Mouse (Mus musculus) kidney, postnatal 36 days (tissue): ENCODE measurements at regions not wholly inside any gene's neighbourhood (a gene's known extent, or its start where the extent isn't known, plus 50 kb on each side); places are given as distances from the start of the nearest gene placed in this dataset.
A peak's percentile ranks its signal among the peaks of the same experiment; 100 is the strongest.

Experiments used
- DNase-seq, 2 experiments: peaks; one replicate each; pipeline ENCODE4 v3.0.0; 2021 to 2022; ENCODE audit warnings: mixed read lengths in 2 of 2

DNA sequence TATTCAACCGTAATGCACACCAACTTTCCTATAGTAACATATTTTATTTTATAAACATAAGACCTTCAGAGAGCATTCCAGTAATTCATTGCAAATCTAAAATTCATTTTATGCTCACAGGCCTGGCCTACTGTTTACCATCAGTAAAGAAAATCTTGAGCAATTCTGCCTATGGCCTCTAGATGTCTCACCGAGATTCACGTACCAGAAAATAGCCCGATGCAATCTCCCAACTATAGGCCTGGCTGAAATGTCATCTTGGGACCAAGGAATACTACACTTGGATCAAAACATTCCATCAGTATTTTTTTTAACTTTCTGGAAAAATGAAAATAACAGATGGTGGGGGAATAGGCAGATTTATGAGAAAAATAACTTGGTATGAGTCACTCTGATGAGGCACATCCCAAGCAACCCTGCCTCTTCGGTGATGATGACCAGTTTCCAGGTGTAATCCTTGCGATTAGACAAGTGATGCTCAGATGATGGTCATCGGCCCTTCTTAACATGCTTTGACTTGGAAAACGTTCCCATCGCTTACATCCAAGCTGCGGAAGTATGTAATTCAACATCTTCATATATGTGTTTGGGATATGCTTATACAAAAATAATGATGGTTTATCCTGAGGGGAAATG is 439.9 kb downstream of the Nyap2 start:
- peak; percentile 24 to 36 for DNase-seq

DNA sequence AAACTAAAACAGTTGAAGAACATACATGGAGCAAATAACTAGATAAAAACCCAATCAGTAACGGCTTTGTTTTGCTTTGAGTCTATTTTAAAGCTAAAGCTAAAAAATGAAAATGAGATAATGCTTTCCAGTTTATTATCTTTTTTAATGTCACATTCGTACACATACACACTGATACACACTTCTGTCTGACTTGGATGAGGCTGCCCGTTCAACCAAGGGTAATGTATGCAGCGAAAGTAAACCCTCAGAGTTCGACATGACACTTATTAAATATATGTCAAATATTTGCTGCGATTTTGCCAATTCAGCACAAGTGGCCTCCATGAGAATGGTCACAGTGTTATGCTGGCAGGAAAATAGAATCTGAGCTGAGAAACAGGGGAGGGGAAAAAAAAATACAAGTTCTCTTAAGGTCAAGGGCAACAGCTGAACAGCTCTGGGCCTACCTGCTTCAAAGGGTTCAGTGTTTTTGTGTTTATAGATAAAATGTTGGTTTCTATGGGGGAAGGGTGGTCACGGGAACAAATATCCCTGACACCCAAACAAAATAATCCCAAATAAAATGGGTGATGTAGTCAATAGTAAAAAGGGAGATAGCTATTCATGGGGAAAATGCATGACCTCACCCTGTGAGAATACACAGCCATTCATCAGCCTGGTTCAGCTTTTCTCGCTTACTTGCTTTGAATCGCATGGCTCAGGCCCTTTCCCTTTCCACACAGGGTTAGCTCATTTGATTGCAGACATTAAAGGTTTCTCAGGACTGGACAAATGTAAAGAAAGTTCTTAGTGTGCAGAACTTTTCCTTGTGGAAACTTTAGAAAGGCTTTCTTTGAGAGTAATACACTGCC is 443.9 kb downstream of the Nyap2 start:
- no peak for DNase-seq

DNA sequence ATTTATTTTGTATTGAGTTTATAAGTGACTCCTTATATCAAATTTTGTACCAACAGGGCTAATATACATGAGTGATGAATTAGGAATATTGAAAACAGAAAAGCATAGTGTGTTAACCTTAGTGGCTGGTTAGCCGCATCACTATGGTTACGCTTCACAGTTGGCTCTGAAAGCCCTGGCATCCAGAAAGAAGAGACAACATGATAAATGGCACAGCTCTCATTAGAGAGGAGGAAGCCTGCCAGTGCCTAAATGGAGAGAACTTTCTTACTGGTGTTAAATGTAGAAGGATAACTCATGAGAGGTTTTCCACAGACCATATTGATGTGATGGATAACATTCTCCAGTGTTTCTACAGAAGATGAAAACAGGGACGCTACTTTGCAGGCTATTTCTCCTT is 446.2 kb downstream of the Nyap2 start:
- no peak for DNase-seq

DNA sequence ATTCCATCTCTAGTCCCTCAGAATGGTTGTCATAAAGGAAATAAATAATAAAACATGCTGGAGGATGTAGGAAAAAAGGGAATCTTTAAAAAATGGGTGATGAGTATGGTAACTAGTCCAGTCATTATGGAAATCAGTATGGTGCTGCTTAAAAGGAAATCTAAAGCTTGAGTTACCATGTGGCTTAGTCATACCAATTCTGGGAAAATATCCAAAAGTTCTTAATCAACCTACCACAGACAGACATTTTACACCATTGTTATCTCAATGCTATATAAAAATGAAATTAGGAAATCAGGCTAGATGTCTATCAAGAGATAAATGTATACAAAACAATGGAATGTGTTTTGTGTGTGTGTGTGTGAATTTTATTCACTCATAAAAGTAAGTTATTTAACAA is 449.1 kb downstream of the Nyap2 start:
- no peak for DNase-seq

GRCm38 (mm10) chr1:81537836-81538235 is 461.1 kb downstream of the Nyap2 start:
- peak; percentile 41 to 49 for DNase-seq

DNA sequence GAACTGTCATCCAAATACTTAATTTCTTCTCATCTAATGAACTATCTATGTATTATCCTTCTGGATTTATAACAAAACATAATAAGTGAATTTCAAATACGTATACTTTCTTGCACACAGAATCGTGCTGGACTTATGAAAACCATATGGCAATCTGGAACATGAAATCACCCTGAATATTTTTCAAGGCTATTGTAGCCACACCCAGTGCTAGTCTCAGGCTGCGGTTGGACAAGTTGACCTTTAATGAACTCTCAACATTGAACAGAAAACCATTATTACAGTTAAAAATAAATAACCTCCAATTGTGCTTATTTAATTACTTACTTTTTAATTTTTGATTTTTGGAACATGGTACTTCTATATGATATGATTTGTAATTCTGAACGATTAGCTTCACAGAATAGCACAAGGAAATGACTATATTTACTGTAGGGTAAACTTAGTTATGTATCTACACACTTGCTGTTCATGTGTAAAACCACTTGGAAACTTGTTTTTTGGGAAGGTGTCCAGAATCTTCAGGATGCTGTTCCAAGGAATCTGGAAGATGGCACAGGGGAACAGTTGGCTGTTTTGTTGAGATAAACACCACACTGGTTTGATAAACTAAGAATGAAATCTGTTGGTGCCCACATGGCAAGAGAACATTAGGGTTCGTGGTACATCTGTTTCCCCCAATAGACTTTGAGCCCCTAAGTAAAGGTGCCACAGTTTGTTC is 463.0 kb downstream of the Nyap2 start:
- DNase-seq, result no peak

GRCm38 (mm10) chr1:81548906-81549305 is 472.2 kb downstream of the Nyap2 start:
- peak in 1 of 2 experiments; percentile 24 for DNase-seq

DNA sequence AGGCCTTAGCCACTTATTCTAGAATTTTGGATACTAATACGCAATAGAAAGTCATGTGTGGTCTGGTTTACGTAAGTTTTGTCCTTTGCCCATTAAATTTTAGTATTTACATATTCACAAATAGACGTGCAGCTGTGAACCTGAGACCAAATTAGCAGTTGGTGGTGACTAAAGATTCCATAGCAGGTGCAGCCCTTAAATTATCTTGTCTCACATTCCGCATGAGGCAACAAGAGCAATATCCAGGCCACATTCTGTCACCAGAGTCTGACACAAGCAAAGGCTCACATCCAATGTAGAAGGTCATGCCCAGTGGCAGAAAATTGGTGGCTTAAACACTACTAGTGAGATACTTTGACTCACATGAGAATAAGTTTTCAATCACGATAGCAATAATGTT is 473.0 kb downstream of the Nyap2 start:
- no peak for DNase-seq

- DNase-seq, result no peak
These were observed 476.0 kb downstream of the Nyap2 start for GRCm38 (mm10) chr1:81552731-81553130.

DNA sequence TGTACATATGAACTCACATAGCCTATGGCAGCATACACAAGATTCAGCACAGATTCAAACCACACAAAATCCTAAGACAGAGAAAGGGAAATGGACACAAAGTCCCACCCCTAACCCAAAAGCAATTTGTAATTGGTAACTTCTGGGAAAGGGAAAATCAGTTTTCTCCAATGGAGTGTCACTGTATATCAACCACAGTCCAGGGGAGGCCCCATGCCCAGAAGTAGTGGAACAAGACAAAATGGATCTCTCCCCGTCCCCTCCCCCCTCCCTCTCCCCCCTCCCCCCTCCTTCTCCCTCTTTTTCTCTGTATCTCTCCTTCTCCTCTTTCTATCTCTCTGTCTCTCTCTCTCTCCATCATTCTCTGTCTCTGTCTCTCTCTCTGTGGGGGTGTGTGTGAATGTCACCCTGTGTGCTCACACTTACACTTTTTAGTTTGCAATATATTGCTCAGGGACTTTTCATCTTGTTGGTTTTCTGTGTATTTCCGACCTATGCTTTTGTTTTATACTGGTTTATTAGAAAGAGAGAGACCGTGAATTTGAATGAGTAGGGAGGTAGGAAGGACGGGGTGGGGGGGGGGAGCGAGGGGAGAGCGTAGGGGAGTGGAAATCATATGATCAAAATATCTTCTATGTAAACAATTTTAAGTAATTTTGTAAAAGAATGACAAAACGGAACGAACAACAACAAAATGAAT is 500.4 kb downstream of the Nyap2 start:
- no peak for DNase-seq

DNA sequence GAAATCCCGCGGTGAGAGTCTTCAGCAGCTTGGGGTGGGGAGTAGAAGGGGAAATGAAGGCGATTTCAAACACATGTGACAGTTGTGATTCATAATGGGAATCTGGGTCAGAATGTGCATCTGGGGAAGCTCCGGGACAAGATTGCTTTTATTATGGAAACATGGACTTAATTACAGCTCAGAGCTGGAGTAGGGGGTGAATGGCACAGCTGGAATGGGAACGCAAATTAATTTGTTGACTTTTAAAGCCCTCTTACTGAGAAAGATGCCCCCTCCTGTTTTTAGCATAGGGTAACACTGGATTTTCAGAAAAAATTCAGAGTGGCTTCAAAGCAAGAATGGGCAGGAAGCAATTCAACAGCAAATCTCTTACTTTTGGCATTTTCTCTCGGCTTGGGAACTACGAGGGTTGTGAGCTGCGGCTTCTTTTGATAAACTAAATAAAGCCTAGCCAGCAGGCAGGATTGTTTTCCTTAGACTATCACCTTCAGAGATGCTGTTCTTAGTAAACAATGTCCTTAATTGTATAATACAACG is 501.0 kb downstream of the Nyap2 start:
- DNase-seq, result no peak

DNA sequence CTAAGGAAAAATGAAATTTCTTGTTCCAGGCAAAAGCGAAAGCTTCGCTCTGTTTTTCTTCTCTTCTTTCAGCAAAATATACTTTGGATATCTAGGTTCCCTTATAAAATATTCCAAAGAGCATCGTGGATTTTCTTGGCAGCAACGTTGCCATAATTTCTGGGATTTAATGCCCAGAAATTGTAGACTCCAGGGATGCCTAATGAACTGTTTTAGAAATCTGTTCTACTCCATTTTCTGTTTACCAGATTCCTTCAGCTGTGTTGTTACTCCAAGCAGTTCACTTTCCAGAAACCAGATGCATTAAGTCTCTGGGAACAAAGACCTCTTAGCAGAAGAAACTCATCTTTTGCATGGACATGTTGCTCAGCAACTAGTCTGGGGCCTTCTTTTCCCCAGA is 504.5 kb downstream of the Nyap2 start:
- DNase-seq, result no peak

DNA sequence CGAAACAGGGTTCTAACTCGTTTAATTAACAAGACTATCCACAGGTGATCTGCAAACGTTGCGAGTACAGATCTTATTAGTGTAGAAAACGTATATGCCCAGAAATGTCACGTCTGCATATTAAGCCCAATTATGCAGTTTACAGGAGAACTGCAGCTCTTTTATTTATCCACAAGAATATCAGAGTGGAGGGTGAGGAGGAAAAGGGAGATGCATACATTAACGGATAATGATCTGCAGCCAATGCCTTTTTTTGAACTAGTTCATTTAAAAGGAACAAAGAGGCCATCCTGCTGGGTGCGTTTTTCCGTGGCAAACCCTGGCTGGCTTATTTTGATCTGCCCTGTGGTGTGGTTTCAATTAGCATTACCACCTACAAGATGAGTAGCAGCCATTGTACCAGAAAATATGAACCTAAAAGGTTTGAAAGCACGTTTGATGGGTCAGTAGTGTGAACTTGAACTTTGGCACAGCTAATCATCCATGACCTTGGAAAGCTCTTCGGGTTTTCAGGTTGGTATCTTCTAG is 511.1 kb downstream of the Nyap2 start:
- no peak for DNase-seq

DNA sequence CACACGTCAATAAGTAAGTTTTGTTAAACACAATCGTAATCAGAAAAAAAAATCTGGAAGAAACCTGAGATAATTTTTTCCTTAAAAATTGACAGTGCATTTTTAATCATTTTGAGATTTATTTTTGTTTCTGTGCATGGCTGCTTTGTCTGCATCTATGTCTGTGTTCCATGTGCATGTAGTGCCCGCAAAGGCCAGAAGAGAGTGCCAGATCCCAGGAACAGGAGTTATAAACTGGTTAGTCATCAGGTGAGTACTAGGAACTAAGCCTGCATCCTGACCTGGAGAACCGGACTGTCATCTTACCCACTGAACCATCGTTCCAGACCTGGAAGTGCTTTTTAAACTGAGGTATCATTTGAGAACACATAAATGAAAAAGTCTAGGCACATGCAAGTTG is 514.9 kb downstream of the Nyap2 start:
- peak in 1 of 2 experiments; percentile 29 for DNase-seq

- peak in 1 of 2 experiments; percentile 24 for DNase-seq
These were observed 516.8 kb downstream of the Nyap2 start for GRCm38 (mm10) chr1:81593280-81594182.

DNA sequence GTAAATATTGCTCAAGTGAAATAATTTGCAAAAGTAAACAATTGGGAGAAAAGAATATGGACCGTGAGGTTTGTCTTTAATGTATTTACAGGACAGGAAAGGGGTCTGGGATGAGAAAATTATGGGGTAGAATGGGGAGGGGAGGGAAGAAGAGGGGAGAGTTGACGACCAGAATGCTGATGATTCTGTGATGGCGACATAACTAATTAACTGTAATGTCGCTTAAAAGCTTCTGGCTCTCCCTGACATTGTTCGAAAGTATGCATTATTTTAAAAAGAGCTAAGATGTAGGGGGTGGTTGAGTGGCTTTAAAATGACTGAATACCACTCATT is 517.4 kb downstream of the Nyap2 start:
- DNase-seq, result no peak

GRCm38 (mm10) chr1:81594606-81595005 is 517.9 kb downstream of the Nyap2 start:
- DNase-seq, result no peak

DNA sequence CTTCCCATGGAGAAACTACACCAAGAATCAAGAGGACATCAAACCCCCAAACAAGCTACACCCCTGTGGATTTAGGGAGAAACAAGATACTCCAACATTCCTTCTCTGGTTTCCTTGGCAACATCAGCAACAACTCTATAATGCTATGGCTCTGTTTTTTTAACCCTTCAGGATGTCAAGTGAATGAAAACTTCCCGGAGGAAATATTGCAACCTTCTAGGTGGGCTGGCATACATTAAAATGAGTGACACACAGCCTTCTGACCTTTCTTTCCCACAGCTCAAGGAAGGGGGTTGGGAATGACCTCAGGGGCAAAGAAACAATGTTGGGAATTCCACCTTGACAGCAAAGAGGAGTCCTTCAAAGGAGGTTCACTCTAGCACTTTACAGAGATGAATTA is 532.0 kb downstream of the Nyap2 start:
- DNase-seq, result no peak

DNA sequence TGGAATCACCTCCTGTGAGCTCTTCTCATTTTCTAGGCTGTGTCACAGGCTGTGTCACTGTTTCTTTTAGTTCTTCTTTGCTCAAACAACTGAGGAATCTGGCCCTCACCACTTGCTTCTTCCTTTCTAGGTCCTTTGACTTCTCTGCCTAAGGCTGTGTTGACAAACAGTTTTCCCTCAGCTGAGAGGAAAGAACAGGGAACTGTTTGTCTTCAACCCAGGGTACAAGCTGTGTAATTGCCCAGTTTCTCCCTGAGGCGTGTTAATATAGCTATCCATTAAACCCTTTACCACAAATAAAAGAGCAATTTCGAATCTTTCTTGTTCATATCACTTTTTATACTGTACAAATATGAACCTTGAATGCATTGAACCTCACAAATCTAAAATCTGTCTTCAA is 542.1 kb downstream of the Nyap2 start:
- DNase-seq, result peak in 1 of 2 experiments; percentile 51

DNA sequence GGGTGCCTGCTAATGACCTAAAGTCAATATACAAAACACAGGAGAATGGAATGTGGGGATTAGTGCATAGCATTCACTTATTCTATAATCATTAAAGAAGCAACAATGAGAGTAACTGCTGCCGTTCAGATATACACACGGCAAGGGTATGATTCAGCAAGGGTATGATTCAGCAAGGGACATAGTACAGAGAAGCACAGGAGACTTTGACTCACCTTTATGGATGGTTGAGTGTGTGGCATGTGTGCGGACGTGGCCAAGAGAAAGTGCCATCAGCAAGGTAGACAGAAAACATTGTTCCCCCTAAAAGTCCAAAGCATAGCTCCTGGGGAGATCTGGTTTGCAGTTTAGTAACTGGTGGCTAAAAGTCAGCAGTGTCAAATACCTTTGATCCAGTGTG is 547.4 kb downstream of the Nyap2 start:
- peak; percentile 55 to 79 for DNase-seq

GRCm38 (mm10) chr1:81632704-81633103 is 556.0 kb downstream of the Nyap2 start:
- no peak for DNase-seq

DNA sequence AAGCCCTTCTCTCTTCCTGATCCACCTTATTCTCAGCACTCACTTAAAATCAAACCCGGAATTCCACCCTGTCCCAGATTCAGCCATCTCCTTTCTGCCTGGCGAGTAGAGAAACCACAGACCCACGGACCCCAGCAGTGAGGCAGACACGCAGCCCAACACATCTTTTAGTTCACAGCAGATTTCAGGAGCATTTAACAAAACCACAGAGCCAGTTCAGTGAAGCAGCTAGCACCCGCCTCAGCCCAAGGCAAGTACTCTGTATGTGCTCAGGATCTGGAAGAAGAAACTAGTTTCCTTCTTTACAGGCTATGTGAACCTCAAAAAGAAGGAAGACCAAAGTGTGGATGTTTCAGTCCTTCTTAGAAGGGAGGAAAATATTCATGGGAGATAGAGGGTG is 560.6 kb downstream of the Nyap2 start:
- no peak for DNase-seq
